Mouse (Mus musculus) C2C12 (cell line): ENCODE measurements around the gene Auts2.

ENCODE experiments used
- CEBPB ChIP-seq: IDR thresholded peaks from one replicate; pipeline ENCODE4 v1.6.1; 2011; ENCODE audit warnings: low read depth, mild to moderate bottlenecking, control low read depth, moderate library complexity
- CTCF ChIP-seq: IDR thresholded peaks from one replicate; pipeline ENCODE4 v1.5.1; 2011; ENCODE audit not compliant: control insufficient read depth, insufficient read depth, insufficient read length
- FOSL1 ChIP-seq: IDR thresholded peaks from one replicate; pipeline ENCODE4 v1.8.0; 2011; ENCODE audit warnings: mild to moderate bottlenecking, low read length; ENCODE audit not compliant: poor library complexity, insufficient read depth, severe bottlenecking
- MAX ChIP-seq: IDR thresholded peaks from one replicate; pipeline ENCODE4 v1.6.1; 2011; ENCODE audit warnings: mild to moderate bottlenecking, control low read depth
- MYOD1 ChIP-seq: IDR thresholded peaks from one replicate; pipeline ENCODE4 v1.6.1; 2011; ENCODE audit warnings: low read depth; ENCODE audit not compliant: control insufficient read depth, insufficient read length
- MYOG ChIP-seq: IDR thresholded peaks from one replicate; pipeline ENCODE4 v1.6.1; 2011; ENCODE audit not compliant: control insufficient read depth, insufficient read length; ENCODE audit errors: extremely low read depth
- USF1 ChIP-seq: IDR thresholded peaks from one replicate; pipeline ENCODE4 v1.6.1; 2011; ENCODE audit warnings: low read depth, mild to moderate bottlenecking, control low read depth, moderate library complexity

GRCm38 (mm10) chr5:131898048-131898638, 645.0 kb downstream of the Auts2 start:
- TF ChIP-seq CTCF (no peak), CEBPB (no peak), MYOD1 (no peak), MAX (no peak), FOSL1 (no peak), USF1 (no peak), MYOG (no peak)
